Mouse (Mus musculus) G1E (cell line): Measurements from ENCODE around the gene Ireb2. TPM values are rescaled to one million over a fixed set of nuclear protein-coding genes. Genes with fewer than 3 reads are reported as not detected.

Experiments used
- ATAC-seq: 2 replicates; pipeline ENCODE4 v1.8.0; 2016; ENCODE audit warnings: mild to moderate bottlenecking; ENCODE audit not compliant: insufficient number of reproducible peaks, poor library complexity, low FRiP score, severe bottlenecking; ENCODE audit errors: extremely low read depth
- DNase-seq: peaks from one replicate; pipeline ENCODE4 v3.0.0; 2012; ENCODE audit warnings: low spot score
- H3K27me3 ChIP-seq: 2 replicates; pipeline ENCODE4 v1.6.1; 2012; ENCODE audit warnings: mild to moderate bottlenecking, low read length, inconsistent platforms; ENCODE audit not compliant: insufficient read depth
- H3K36me3 ChIP-seq: replicated peaks from 2 replicates; pipeline ENCODE3; 2012; ENCODE audit warnings: mild to moderate bottlenecking, inconsistent platforms
- H3K4me1 ChIP-seq: 2 replicates; pipeline ENCODE4 v1.6.1; 2012; ENCODE audit warnings: low read depth, low read length, inconsistent platforms, mixed read lengths; ENCODE audit not compliant: insufficient read depth
- H3K4me3 ChIP-seq: 2 replicates; pipeline ENCODE4 v1.5.1; 2012; ENCODE audit warnings: low read depth, mild to moderate bottlenecking, inconsistent platforms, low read length, moderate library complexity, mixed read lengths
- H3K9me3 ChIP-seq: replicated peaks from 2 replicates; pipeline ENCODE4 v1.6.1; 2012; ENCODE audit warnings: inconsistent platforms
- CTCF ChIP-seq: IDR thresholded peaks from 2 replicates; pipeline ENCODE4 v1.5.1; 2012; ENCODE audit warnings: low read depth, low read length, inconsistent platforms, mixed read lengths
- GATA1 ChIP-seq: IDR thresholded peaks from 2 replicates; pipeline ENCODE4 v1.6.1; 2012; ENCODE audit warnings: borderline replicate concordance, low read length, inconsistent platforms, mixed read lengths
- GATA2 ChIP-seq: IDR thresholded peaks from 2 replicates; pipeline ENCODE4 v1.6.1; 2012; ENCODE audit warnings: low read depth, low read length, inconsistent platforms, borderline replicate concordance
- POLR2AphosphoS5 ChIP-seq: IDR thresholded peaks from 2 replicates; pipeline ENCODE4 v1.6.1; 2012; ENCODE audit warnings: low read depth, low read length, inconsistent platforms; ENCODE audit not compliant: insufficient replicate concordance
- TAL1 ChIP-seq: conservative IDR thresholded peaks from 2 replicates; pipeline ENCODE4 v1.6.1; 2012; ENCODE audit warnings: low read depth, low read length, inconsistent platforms, mixed read lengths
- polyA plus RNA-seq: library from polyadenylated mRNA; stranded (reverse); fragments of >175 nt; gene quantifications from 2 replicates; pipeline ENCODE4 v1.2.3, GENCODE M21; 2012
- total RNA-seq, 2 experiments: library from RNA; stranded (forward) in 1 of 2; stranded (reverse) in 1 of 2; fragments of 200-1000 nt in 1 of 2; fragments of >200 nt in 1 of 2; fragmentation: Nextera tagmentation in 1 of 2; gene quantifications; 2 replicates each; pipeline ENCODE4 v1.2.3; 2014 to 2017

The Ireb2 gene
- total and polyA plus RNA-seq, 3 experiments = 2.1 to 60.7 (median 47.0) TPM

GRCm38 (mm10) chr9:54853619-54854018, 10.0 kb upstream of the Ireb2 start:
- H3K36me3 ChIP-seq = no peaks in the 10 kb centered on the region
- no peak overlapping the region for H3K4me3 ChIP-seq
- no peak for DNase-seq
- H3K27me3 ChIP-seq = peaks cover 41% of the 10 kb centered on the region
- no peak for TF ChIP-seq GATA2
- no peak for TF ChIP-seq CTCF
- no peak for TF ChIP-seq GATA1
- no peak for TF ChIP-seq POLR2AphosphoS5
- TF ChIP-seq TAL1 = no peak
- ATAC-seq = no peak
- no peaks in the 10 kb centered on the region for H3K4me1 ChIP-seq
- no peaks in the 10 kb centered on the region for H3K9me3 ChIP-seq

- TF ChIP-seq POLR2AphosphoS5 = no peak
- no peak for TF ChIP-seq TAL1
- TF ChIP-seq GATA1 = no peak
- no peak for TF ChIP-seq CTCF
- no peak for TF ChIP-seq GATA2
These were observed 8.0 kb upstream of the Ireb2 start for GRCm38 (mm10) chr9:54855638-54856037.

GRCm38 (mm10) chr9:54856121-54856520, 7.5 kb upstream of the Ireb2 start:
- TF ChIP-seq GATA2 (no peak), GATA1 (no peak)
- Histone ChIP-seq H3K9me3 (no peaks in the 10 kb centered on the region), H3K4me3 (no peak overlapping the region), H3K4me1 (no peaks in the 10 kb centered on the region), H3K36me3 (no peaks in the 10 kb centered on the region), H3K27me3 (peaks cover 44% of the 10 kb centered on the region)
- DNase-seq = no peak
- no peak for ATAC-seq

More at GRCm38 (mm10) chr9:54855638-54856037, 8.0 kb upstream of the Ireb2 start:
- H3K4me3 ChIP-seq = no peak overlapping the region
- H3K9me3 ChIP-seq = no peaks in the 10 kb centered on the region
- no peaks in the 10 kb centered on the region for H3K36me3 ChIP-seq
- H3K27me3 ChIP-seq = peaks cover 40% of the 10 kb centered on the region
- H3K4me1 ChIP-seq = no peaks in the 10 kb centered on the region
- ATAC-seq (no peak), DNase-seq (no peak)

GRCm38 (mm10) chr9:54857474-54857873, 6.1 kb upstream of the Ireb2 start:
- TF ChIP-seq GATA1 (no peak), GATA2 (no peak), POLR2AphosphoS5 (no peak), TAL1 (no peak), CTCF (no peak)
- Histone ChIP-seq H3K27me3 (peaks cover 34% of the 10 kb centered on the region), H3K4me3 (no peak overlapping the region), H3K36me3 (no peaks in the 10 kb centered on the region), H3K9me3 (no peaks in the 10 kb centered on the region), H3K4me1 (peaks cover 2% of the 10 kb centered on the region; the same call in 1 of the 2 replicates)
- ATAC-seq (no peak), DNase-seq (no peak)

- no peaks in the 10 kb centered on the region for H3K9me3 ChIP-seq
- DNase-seq = no peak
- ATAC-seq = no peak
- peaks cover 9% of the 10 kb centered on the region for H3K36me3 ChIP-seq
- H3K4me1 ChIP-seq = peaks cover 20% of the 10 kb centered on the region
- peaks cover 19% of the 10 kb centered on the region for H3K27me3 ChIP-seq
- no peak overlapping the region for H3K4me3 ChIP-seq
- TF ChIP-seq TAL1 = no peak
- no peak for TF ChIP-seq GATA2
- TF ChIP-seq POLR2AphosphoS5 = no peak
- no peak for TF ChIP-seq GATA1
These were observed 3.1 kb upstream of the Ireb2 start for GRCm38 (mm10) chr9:54860526-54860925.

GRCm38 (mm10) chr9:54878759-54879158, 15.2 kb downstream of the Ireb2 start:
- no peak for ATAC-seq

GRCm38 (mm10) chr9:54892111-54892510, 28.5 kb downstream of the Ireb2 start:
- TF ChIP-seq GATA1 (no peak), CTCF (no peak), TAL1 (no peak), POLR2AphosphoS5 (no peak), GATA2 (no peak)
- Histone ChIP-seq H3K4me3 (no peak overlapping the region), H3K4me1 (no peaks in the 10 kb centered on the region), H3K36me3 (peaks cover 76% of the 10 kb centered on the region), H3K27me3 (no peaks in the 10 kb centered on the region), H3K9me3 (no peaks in the 10 kb centered on the region)
- DNase-seq (no peak), ATAC-seq (no peak)

More at GRCm38 (mm10) chr9:54878759-54879158, 15.2 kb downstream of the Ireb2 start:
- TF ChIP-seq GATA1 (no peak), POLR2AphosphoS5 (no peak), CTCF (no peak), GATA2 (no peak), TAL1 (no peak)
- Histone ChIP-seq H3K4me1 (no peaks in the 10 kb centered on the region; the same call in 1 of the 2 replicates), H3K27me3 (no peaks in the 10 kb centered on the region), H3K4me3 (no peak overlapping the region), H3K36me3 (peaks cover 82% of the 10 kb centered on the region), H3K9me3 (no peaks in the 10 kb centered on the region)
- DNase-seq = no peak
